Mouse (Mus musculus) cerebellum, adult 2 months (tissue): ENCODE results near the gene Rnf10.

Experiments
- CTCF ChIP-seq: fragments of 200-500 bp; IDR thresholded peaks from 2 replicates; pipeline ENCODE4 v1.5.1; 2011; ENCODE audit warnings: low read depth, mild to moderate bottlenecking, control low read depth, low read length, moderate library complexity, borderline replicate concordance; ENCODE audit not compliant: insufficient read depth
- POLR2A ChIP-seq: fragments of 200-500 bp; IDR thresholded peaks from 2 replicates; pipeline ENCODE4 v1.6.1; 2011; ENCODE audit warnings: low read length, control low read depth, borderline replicate concordance; ENCODE audit not compliant: insufficient read depth

GRCm38 (mm10) chr5:115215273-115216185, 57.2 kb downstream of the Rnf10 start:
- TF ChIP-seq CTCF (no peak), POLR2A (no peak)
